Mouse (Mus musculus): ENCODE measurements around the gene Rexo4. TPM values are rescaled to one million over a fixed set of nuclear protein-coding genes. Genes with fewer than 3 reads are reported as not detected.

Rexo4 gene
- polyA plus RNA-seq, 1 experiment, result 23.3 TPM

- no peak overlapping the region for H3ac ChIP-seq (ENCODE audit: control insufficient read depth, insufficient read length)
- no peaks in the 10 kb centered on the region for H3K79me2 ChIP-seq (ENCODE audit: control insufficient read depth, insufficient read depth)
- H3K4me2 ChIP-seq (ENCODE audit: low read depth), result no peak overlapping the region
- TF ChIP-seq CEBPB (IDR thresholded peaks at IDR 0.05; ENCODE audit: insufficient read depth, poor library complexity, severe bottlenecking), result no peak
- no peak for TF ChIP-seq TCF3 (IDR thresholded peaks at IDR 0.05; ENCODE audit: insufficient read length, low read depth)
- TF ChIP-seq MYOD1 (IDR thresholded peaks at IDR 0.05; ENCODE audit: control insufficient read depth in 1 of 3, insufficient read length in 2 of 3, low read depth in 2 of 3), result no peak
- TF ChIP-seq MAX (IDR thresholded peaks at IDR 0.05; ENCODE audit: low read depth), result no peak
- TF ChIP-seq MYOG (IDR thresholded peaks at IDR 0.05; ENCODE audit: control insufficient read depth in 1 of 3, insufficient read depth in 1 of 3, insufficient read length in 2 of 3, low read depth in 2 of 3), result no peak
- TF ChIP-seq TCF12 (IDR thresholded peaks at IDR 0.05; ENCODE audit: insufficient read depth, poor library complexity, severe bottlenecking), result no peak
- no peak for TF ChIP-seq POLR2A (IDR thresholded peaks at IDR 0.05; ENCODE audit: insufficient read length, low read depth)
- no peak for TF ChIP-seq POLR2AphosphoS2 (IDR thresholded peaks at IDR 0.05; ENCODE audit: insufficient read length, low read depth)
- no peak for TF ChIP-seq E2F4 (IDR thresholded peaks at IDR 0.05; ENCODE audit: insufficient read depth)
- no peak for TF ChIP-seq SRF (IDR thresholded peaks at IDR 0.05; ENCODE audit: control insufficient read depth, insufficient read length, low read depth)
- TF ChIP-seq USF1 (IDR thresholded peaks at IDR 0.05; ENCODE audit: low read depth), result no peak
- TF ChIP-seq REST (IDR thresholded peaks at IDR 0.05; ENCODE audit: insufficient read depth, insufficient read length), result no peak
- no peaks in the 10 kb centered on the region for H3K36me3 ChIP-seq (ENCODE audit: control insufficient read depth, insufficient read depth)
- peaks cover 14% of the 10 kb centered on the region for H3K27me3 ChIP-seq (ENCODE audit: control insufficient read depth, insufficient read depth, insufficient read length)
- H3K4me3 ChIP-seq, result no peak overlapping the region
Measured at GRCm38 (mm10) chr2:26943253-26943652, 20.9 kb downstream of the Rexo4 start.

- H3K4me3 ChIP-seq, result no peak overlapping the region
- TF ChIP-seq REST (IDR thresholded peaks at IDR 0.05; ENCODE audit: insufficient read depth, insufficient read length), result no peak
- TF ChIP-seq MYOD1 (IDR thresholded peaks at IDR 0.05; ENCODE audit: control insufficient read depth in 1 of 3, insufficient read length in 2 of 3, low read depth in 2 of 3), result no peak
- no peak for TF ChIP-seq CEBPB (IDR thresholded peaks at IDR 0.05; ENCODE audit: insufficient read depth, poor library complexity, severe bottlenecking)
- TF ChIP-seq TCF3 (IDR thresholded peaks at IDR 0.05; ENCODE audit: insufficient read length, low read depth), result no peak
- no peak for TF ChIP-seq MYOG (IDR thresholded peaks at IDR 0.05; ENCODE audit: control insufficient read depth in 1 of 3, insufficient read depth in 1 of 3, insufficient read length in 2 of 3, low read depth in 2 of 3)
- TF ChIP-seq USF1 (IDR thresholded peaks at IDR 0.05; ENCODE audit: low read depth), result no peak
- no peak for TF ChIP-seq POLR2A (IDR thresholded peaks at IDR 0.05; ENCODE audit: insufficient read length, low read depth)
- no peak for TF ChIP-seq SRF (IDR thresholded peaks at IDR 0.05; ENCODE audit: control insufficient read depth, insufficient read length, low read depth)
- TF ChIP-seq TCF12 (IDR thresholded peaks at IDR 0.05; ENCODE audit: insufficient read depth, poor library complexity, severe bottlenecking), result no peak
- TF ChIP-seq MAX (IDR thresholded peaks at IDR 0.05; ENCODE audit: low read depth), result no peak
- TF ChIP-seq POLR2AphosphoS2 (IDR thresholded peaks at IDR 0.05; ENCODE audit: insufficient read length, low read depth), result no peak
- no peak for TF ChIP-seq E2F4 (IDR thresholded peaks at IDR 0.05; ENCODE audit: insufficient read depth)
- H3K79me2 ChIP-seq (ENCODE audit: control insufficient read depth, insufficient read depth), result no peaks in the 10 kb centered on the region
- no peak overlapping the region for H3ac ChIP-seq (ENCODE audit: control insufficient read depth, insufficient read length)
- no peaks in the 10 kb centered on the region for H3K36me3 ChIP-seq (ENCODE audit: control insufficient read depth, insufficient read depth)
- H3K4me2 ChIP-seq (ENCODE audit: low read depth), result no peak overlapping the region
- peaks cover 14% of the 10 kb centered on the region for H3K27me3 ChIP-seq (ENCODE audit: control insufficient read depth, insufficient read depth, insufficient read length)
Measured at GRCm38 (mm10) chr2:26941539-26941938, 22.6 kb downstream of the Rexo4 start.

- no peak overlapping the region for H3K4me2 ChIP-seq (ENCODE audit: low read depth)
- no peak for TF ChIP-seq MYOD1 (IDR thresholded peaks at IDR 0.05; ENCODE audit: control insufficient read depth in 1 of 3, insufficient read length in 2 of 3, low read depth in 2 of 3)
- no peak for TF ChIP-seq TCF3 (IDR thresholded peaks at IDR 0.05; ENCODE audit: insufficient read length, low read depth)
- TF ChIP-seq REST (IDR thresholded peaks at IDR 0.05; ENCODE audit: insufficient read depth, insufficient read length), result no peak
- no peak for TF ChIP-seq TCF12 (IDR thresholded peaks at IDR 0.05; ENCODE audit: insufficient read depth, poor library complexity, severe bottlenecking)
- no peak for TF ChIP-seq CEBPB (IDR thresholded peaks at IDR 0.05; ENCODE audit: insufficient read depth, poor library complexity, severe bottlenecking)
- no peak for TF ChIP-seq POLR2AphosphoS2 (IDR thresholded peaks at IDR 0.05; ENCODE audit: insufficient read length, low read depth)
- no peak for TF ChIP-seq POLR2A (IDR thresholded peaks at IDR 0.05; ENCODE audit: insufficient read length, low read depth)
- TF ChIP-seq SRF (IDR thresholded peaks at IDR 0.05; ENCODE audit: control insufficient read depth, insufficient read length, low read depth), result no peak
- TF ChIP-seq MAX (IDR thresholded peaks at IDR 0.05; ENCODE audit: low read depth), result no peak
- TF ChIP-seq MYOG (IDR thresholded peaks at IDR 0.05; ENCODE audit: control insufficient read depth in 1 of 3, insufficient read depth in 1 of 3, insufficient read length in 2 of 3, low read depth in 2 of 3), result no peak
- H3K4me3 ChIP-seq, result no peak overlapping the region
- H3K79me2 ChIP-seq (ENCODE audit: control insufficient read depth, insufficient read depth), result peaks cover 11% of the 10 kb centered on the region
- H3ac ChIP-seq (ENCODE audit: control insufficient read depth, insufficient read length), result no peak overlapping the region
- no peaks in the 10 kb centered on the region for H3K36me3 ChIP-seq (ENCODE audit: control insufficient read depth, insufficient read depth)
- H3K27me3 ChIP-seq (ENCODE audit: control insufficient read depth, insufficient read depth, insufficient read length), result peaks cover 11% of the 10 kb centered on the region
Measured at GRCm38 (mm10) chr2:26936425-26936824, 27.8 kb downstream of the Rexo4 start.

GRCm38 (mm10) chr2:26935286-26935685 is 28.9 kb downstream of the Rexo4 start:
- peaks cover 23% of the 10 kb centered on the region for H3K79me2 ChIP-seq (ENCODE audit: control insufficient read depth, insufficient read depth)
- H3K4me3 ChIP-seq, result no peak overlapping the region
- peak overlapping the region; percentile 42 for H3K4me2 ChIP-seq (ENCODE audit: low read depth)
- no peak for TF ChIP-seq MYOD1 (IDR thresholded peaks at IDR 0.05; ENCODE audit: control insufficient read depth in 1 of 3, insufficient read length in 2 of 3, low read depth in 2 of 3)
- TF ChIP-seq MAX (IDR thresholded peaks at IDR 0.05; ENCODE audit: low read depth), result no peak
- no peak for TF ChIP-seq MYOG (IDR thresholded peaks at IDR 0.05; ENCODE audit: control insufficient read depth in 1 of 3, insufficient read depth in 1 of 3, insufficient read length in 2 of 3, low read depth in 2 of 3)
- no peak for TF ChIP-seq CEBPB (IDR thresholded peaks at IDR 0.05; ENCODE audit: insufficient read depth, poor library complexity, severe bottlenecking)
- no peak for TF ChIP-seq SRF (IDR thresholded peaks at IDR 0.05; ENCODE audit: control insufficient read depth, insufficient read length, low read depth)
- TF ChIP-seq TCF3 (IDR thresholded peaks at IDR 0.05; ENCODE audit: insufficient read length, low read depth), result no peak
- TF ChIP-seq POLR2AphosphoS2 (IDR thresholded peaks at IDR 0.05; ENCODE audit: insufficient read length, low read depth), result no peak
- TF ChIP-seq TCF12 (IDR thresholded peaks at IDR 0.05; ENCODE audit: insufficient read depth, poor library complexity, severe bottlenecking), result no peak
- TF ChIP-seq POLR2A (IDR thresholded peaks at IDR 0.05; ENCODE audit: insufficient read length, low read depth), result no peak
- no peak overlapping the region for H3ac ChIP-seq (ENCODE audit: control insufficient read depth, insufficient read length)
- peaks cover 9% of the 10 kb centered on the region for H3K27me3 ChIP-seq (ENCODE audit: control insufficient read depth, insufficient read depth, insufficient read length)
- no peaks in the 10 kb centered on the region for H3K36me3 ChIP-seq (ENCODE audit: control insufficient read depth, insufficient read depth)

Measured in myocyte (in vitro differentiated cells).